Mouse (Mus musculus) liver, adult 2 months (tissue): ENCODE measurements around the gene Elmod2. TPM values are rescaled to one million over a fixed set of nuclear protein-coding genes. Genes with fewer than 3 reads are reported as not detected.

Source experiments
- DNase-seq: peaks from one replicate; pipeline ENCODE4 v3.0.0-alpha.2; 2011; ENCODE audit warnings: low read depth, low spot score; ENCODE audit errors: extremely low read depth
- H3K27ac ChIP-seq: fragments of 200-500 bp; replicated peaks from 2 replicates; pipeline ENCODE4 v1.5.1; 2012; ENCODE audit warnings: low read depth, mild to moderate bottlenecking, control low read depth, inconsistent platforms, low read length; ENCODE audit not compliant: insufficient read depth
- H3K27me3 ChIP-seq: fragments of 200-500 bp; 2 replicates; pipeline ENCODE4 v1.6.1; 2012; ENCODE audit warnings: mild to moderate bottlenecking, moderate library complexity, low read length, inconsistent platforms; ENCODE audit not compliant: control insufficient read depth, insufficient read depth
- H3K36me3 ChIP-seq: fragments of 200-500 bp; 2 replicates; pipeline ENCODE4 v1.6.1; 2012; ENCODE audit warnings: low read length, inconsistent platforms; ENCODE audit not compliant: control insufficient read depth, insufficient read depth
- H3K4me1 ChIP-seq: fragments of 200-500 bp; 2 replicates; pipeline ENCODE4 v1.6.1; 2011; ENCODE audit warnings: low read length; ENCODE audit not compliant: control insufficient read depth, insufficient read depth
- H3K4me3 ChIP-seq: fragments of 200-500 bp; 2 replicates; pipeline ENCODE4 v1.5.1; 2011; ENCODE audit warnings: low read depth, mild to moderate bottlenecking, control low read depth, low read length, moderate library complexity; ENCODE audit not compliant: insufficient read depth
- H3K79me2 ChIP-seq: fragments of 200-500 bp; 2 replicates; pipeline ENCODE4 v1.6.1; 2012; ENCODE audit warnings: inconsistent platforms, mild to moderate bottlenecking, low read length, moderate library complexity; ENCODE audit not compliant: control insufficient read depth, insufficient read depth
- H3K9ac ChIP-seq: fragments of 200-500 bp; 2 replicates; pipeline ENCODE4 v1.6.1; 2012; ENCODE audit warnings: low read depth, mild to moderate bottlenecking, control low read depth, inconsistent platforms, low read length
- CTCF ChIP-seq: fragments of 200-500 bp; IDR thresholded peaks from 2 replicates; pipeline ENCODE4 v1.5.1; 2011; ENCODE audit warnings: low read depth, low read length, control low read depth
- POLR2A ChIP-seq: fragments of 200-500 bp; IDR thresholded peaks from 2 replicates; pipeline ENCODE4 v1.6.1; 2011; ENCODE audit warnings: low read length, control low read depth; ENCODE audit not compliant: insufficient read depth; ENCODE audit errors: extremely low read depth
- WGBS: fragments of 180-500 bp; shearing (Covaris S2); methylation state at CpG from one replicate; pipeline ENCODE4 v1.1.7; 2018; 5-methylcytosine and 5-hydroxymethylcytosine counted together
- polyA plus RNA-seq: library from polyadenylated mRNA; depleted of rRNA; stranded (reverse); fragments of >200 nt; gene quantifications from 2 replicates; pipeline ENCODE4 v1.2.3, GENCODE M21; 2012; rRNA removed
- total RNA-seq: library from RNA; depleted of rRNA; stranded (reverse); fragments of >200 nt; gene quantifications from 2 replicates; pipeline ENCODE4 v1.2.3, GENCODE M21; 2014; rRNA removed

Gene Elmod2
- total and polyA plus RNA-seq, 2 experiments: 2.0 to 15.9 TPM

GRCm38 (mm10) chr8:83274470-83274869 is 57.8 kb downstream of the Elmod2 start:
- no peaks in the 10 kb centered on the region for H3K27me3 ChIP-seq
- WGBS: 71% methylated on average over 11 of the region's 11 CpGs
- no peak overlapping the region for H3K4me3 ChIP-seq
- no peaks in the 10 kb centered on the region for H3K36me3 ChIP-seq
- no peaks in the 10 kb centered on the region for H3K79me2 ChIP-seq
- no peak for TF ChIP-seq POLR2A
- no peak for TF ChIP-seq CTCF
- H3K27ac ChIP-seq: no peak overlapping the region
- DNase-seq: no peak
- H3K9ac ChIP-seq: no peak overlapping the region
- H3K4me1 ChIP-seq: no peaks in the 10 kb centered on the region

GRCm38 (mm10) chr8:83272464-83272863 is 59.8 kb downstream of the Elmod2 start:
- Histone ChIP-seq H3K9ac (no peak overlapping the region), H3K27ac (no peak overlapping the region), H3K4me1 (no peaks in the 10 kb centered on the region), H3K4me3 (no peak overlapping the region), H3K79me2 (no peaks in the 10 kb centered on the region), H3K27me3 (no peaks in the 10 kb centered on the region), H3K36me3 (no peaks in the 10 kb centered on the region)
- no peak for TF ChIP-seq POLR2A
- TF ChIP-seq CTCF: no peak
- no peak for DNase-seq
- WGBS: 86% methylated on average over 10 of the region's 10 CpGs

GRCm38 (mm10) chr8:83271172-83271571 is 61.1 kb downstream of the Elmod2 start:
- Histone ChIP-seq H3K9ac (no peak overlapping the region), H3K79me2 (no peaks in the 10 kb centered on the region), H3K4me3 (no peak overlapping the region), H3K36me3 (no peaks in the 10 kb centered on the region), H3K27me3 (no peaks in the 10 kb centered on the region), H3K27ac (no peak overlapping the region), H3K4me1 (no peaks in the 10 kb centered on the region)
- WGBS: 96% methylated on average over 14 of the region's 14 CpGs
- no peak for TF ChIP-seq POLR2A
- TF ChIP-seq CTCF: no peak
- DNase-seq: no peak

Other genes with a start within 250 kb of the Elmod2 start
- 1.6 and 2.2 TPM in 2 replicates for gene Tbc1d9, start 167.1 kb downstream of the Elmod2 start, total RNA-seq
- 0.25 and 0.62 TPM in 2 replicates for gene Tbc1d9, start 167.1 kb downstream of the Elmod2 start, polyA plus RNA-seq
- gene Gm10645, start 166.3 kb downstream of the Elmod2 start, total RNA-seq: not detected in 2 replicates
- gene Gm10645, start 166.3 kb downstream of the Elmod2 start, polyA plus RNA-seq: 0.13 TPM in 1 of 2 replicates, not detected in the other
- 0.81 and 0.83 TPM in 2 replicates for gene Ucp1, start 42.1 kb downstream of the Elmod2 start, total RNA-seq
- 0.05 TPM in 1 of 2 replicates, not detected in the other for gene Ucp1, start 42.1 kb downstream of the Elmod2 start, polyA plus RNA-seq
- gene Mgat4d, start 16.0 kb upstream of the Elmod2 start, total RNA-seq: not detected in 2 replicates
- not detected in 2 replicates for gene Mgat4d, start 16.0 kb upstream of the Elmod2 start, polyA plus RNA-seq
- gene Clgn, start 57.4 kb upstream of the Elmod2 start, total RNA-seq: not detected in 2 replicates
- gene Clgn, start 57.4 kb upstream of the Elmod2 start, polyA plus RNA-seq: not detected in 2 replicates
- gene Scoc, start 125.9 kb upstream of the Elmod2 start, total RNA-seq: 9.3 and 16.4 TPM in 2 replicates
- gene Scoc, start 125.9 kb upstream of the Elmod2 start, polyA plus RNA-seq: 3.5 and 4.2 TPM in 2 replicates
- gene Olfr370, start 203.3 kb upstream of the Elmod2 start, total RNA-seq: not detected in 2 replicates
- not detected in 2 replicates for gene Olfr370, start 203.3 kb upstream of the Elmod2 start, polyA plus RNA-seq
- 190 and 193 TPM in 2 replicates for gene Ndufb7, start 234.2 kb upstream of the Elmod2 start, total RNA-seq
- 297 and 359 TPM in 2 replicates for gene Ndufb7, start 234.2 kb upstream of the Elmod2 start, polyA plus RNA-seq